Mouse (Mus musculus) activated CD4-positive, CD25-positive, alpha-beta regulatory T cell, adult 9 weeks (primary cell): Measurements from ENCODE around the gene Slc4a4. TPM values are rescaled to one million over a fixed set of nuclear protein-coding genes. Genes with fewer than 3 reads are reported as not detected.

Source experiments
- polyA plus RNA-seq: library from polyadenylated mRNA; unstranded; fragments of 100-300 nt; shearing (Covaris generic); gene quantifications from one replicate; pipeline ENCODE4 v1.2.1, GENCODE M21; 2017

Slc4a4 gene
- not detected for polyA plus RNA-seq

GRCm38 (mm10) chr5:88886668-88887555 is at the start of gene Slc4a4:
Slc4a4 (plus strand) TSS chr5:88886818.

Other genes with a start within 250 kb of the Slc4a4 start
- 3.5 TPM for gene Grsf1, start 210.6 kb upstream of the Slc4a4 start, polyA plus RNA-seq
- gene Mob1b, start 166.0 kb upstream of the Slc4a4 start, polyA plus RNA-seq, result 10.8 TPM
- 94.8 TPM for gene Dck, start 121.8 kb upstream of the Slc4a4 start, polyA plus RNA-seq